Mouse (Mus musculus) embryonic fibroblast, embryonic 13.5 days (primary cell): ENCODE measurements at regions not wholly inside any gene's neighbourhood (a gene's known extent, or its start where the extent isn't known, plus 50 kb on each side); places are given as distances from the start of the nearest gene placed in this dataset.

Experiments
- H3K27ac ChIP-seq: 2 replicates; pipeline ENCODE4 v1.5.1; 2012; ENCODE audit warnings: low read length, control low read depth, inconsistent platforms; ENCODE audit not compliant: insufficient read depth
- H3K4me1 ChIP-seq: 2 replicates; pipeline ENCODE4 v1.6.1; 2011; ENCODE audit warnings: low read length; ENCODE audit not compliant: control insufficient read depth, insufficient read depth
- H3K4me3 ChIP-seq: 2 replicates; pipeline ENCODE4 v1.5.1; 2011; ENCODE audit warnings: mild to moderate bottlenecking, control low read depth, low read length; ENCODE audit not compliant: insufficient read depth
- CTCF ChIP-seq: IDR thresholded peaks from 2 replicates; pipeline ENCODE4 v1.5.1; 2011; ENCODE audit warnings: mild to moderate bottlenecking, control low read depth, low read length, moderate library complexity, borderline replicate concordance; ENCODE audit not compliant: insufficient read depth
- POLR2A ChIP-seq: IDR thresholded peaks from 2 replicates; pipeline ENCODE4 v1.6.1; 2011; ENCODE audit warnings: low read depth, mild to moderate bottlenecking, control low read depth, low read length, moderate library complexity

- no peak overlapping the region for H3K4me3 ChIP-seq
- H3K4me1 ChIP-seq: peaks cover 2% of the 10 kb centered on the region
- TF ChIP-seq POLR2A (no peak), CTCF (no peak)
- H3K27ac ChIP-seq: no peak overlapping the region
Measured at GRCm38 (mm10) chr17:47983286-47983685, 54.8 kb downstream of the 1700122O11Rik start.

GRCm38 (mm10) chr17:47981556-47982027 lies 56.5 kb downstream of the 1700122O11Rik start:
- Histone ChIP-seq H3K4me3 (no peak overlapping the region), H3K4me1 (no peaks in the 10 kb centered on the region), H3K27ac (no peak overlapping the region)
- TF ChIP-seq CTCF: no peak
- no peak for TF ChIP-seq POLR2A

GRCm38 (mm10) chr17:47979266-47979665 lies 54.8 kb upstream of the Foxp4 start:
- H3K4me3 ChIP-seq: no peak overlapping the region
- TF ChIP-seq CTCF (no peak), POLR2A (no peak)
- no peak overlapping the region for H3K27ac ChIP-seq
- H3K4me1 ChIP-seq: peaks cover 9% of the 10 kb centered on the region

GRCm38 (mm10) chr17:47978404-47979030 lies 54.1 kb upstream of the Foxp4 start:
- Histone ChIP-seq H3K27ac (no peak overlapping the region), H3K4me1 (peaks cover 13% of the 10 kb centered on the region), H3K4me3 (no peak overlapping the region)
- no peak for TF ChIP-seq CTCF

- TF ChIP-seq POLR2A: no peak
- TF ChIP-seq CTCF: no peak
- Histone ChIP-seq H3K4me3 (no peak overlapping the region), H3K27ac (no peak overlapping the region), H3K4me1 (peaks cover 14% of the 10 kb centered on the region)
Measured at GRCm38 (mm10) chr17:47978001-47978400, 53.6 kb upstream of the Foxp4 start.

GRCm38 (mm10) chr17:47976999-47977357 lies 52.5 kb upstream of the Foxp4 start:
- no peak overlapping the region for H3K4me3 ChIP-seq
- H3K27ac ChIP-seq: no peak overlapping the region
- no peak for TF ChIP-seq CTCF
- no peak for TF ChIP-seq POLR2A
- peaks cover 14% of the 10 kb centered on the region for H3K4me1 ChIP-seq

GRCm38 (mm10) chr17:47976061-47976998 lies 51.9 kb upstream of the Foxp4 start:
- Histone ChIP-seq H3K4me3 (peak overlapping the region; percentile 17; the same call in 1 of the 2 replicates), H3K27ac (peak overlapping the region; percentile 38; the same call in 1 of the 2 replicates), H3K4me1 (peaks cover 14% of the 10 kb centered on the region)
- no peak for TF ChIP-seq CTCF
- peak; percentile 53 for TF ChIP-seq POLR2A

- TF ChIP-seq CTCF (no peak), POLR2A (no peak)
- peak overlapping the region; percentile 66; the same call in 1 of the 2 replicates for H3K27ac ChIP-seq
- H3K4me1 ChIP-seq: peaks cover 14% of the 10 kb centered on the region
- H3K4me3 ChIP-seq: peak overlapping the region; percentile 20
Measured at GRCm38 (mm10) chr17:47975281-47976060, 51.0 kb upstream of the Foxp4 start.

GRCm38 (mm10) chr17:47974503-47974902 lies 50.1 kb upstream of the Foxp4 start:
- H3K27ac ChIP-seq: peak overlapping the region; percentile 66
- peak; percentile 40; the same call in 1 of the 2 replicates for TF ChIP-seq POLR2A
- TF ChIP-seq CTCF: no peak
- no peak overlapping the region for H3K4me3 ChIP-seq
- H3K4me1 ChIP-seq: peaks cover 14% of the 10 kb centered on the region
